Mouse (Mus musculus): ENCODE results near the gene Atxn7l1.

GRCm38 (mm10) chr12:33390844-33391560 is 243.5 kb downstream of the Atxn7l1 start:
- TF ChIP-seq E2F4 (IDR thresholded peaks at IDR 0.05; ENCODE audit: insufficient read depth) (no peak), POLR2A (IDR thresholded peaks at IDR 0.05; ENCODE audit: insufficient read length, low read depth) (no peak), MAX (IDR thresholded peaks at IDR 0.05; ENCODE audit: low read depth) (no peak), MYOD1 (IDR thresholded peaks at IDR 0.05; ENCODE audit: control insufficient read depth in 1 of 3, insufficient read length in 2 of 3, low read depth in 2 of 3) (no peak), REST (IDR thresholded peaks at IDR 0.05; ENCODE audit: insufficient read depth, insufficient read length) (no peak), USF1 (IDR thresholded peaks at IDR 0.05; ENCODE audit: low read depth) (no peak)

All from myocyte (in vitro differentiated cells).